Mouse (Mus musculus) kidney, adult 9 months (tissue): ENCODE measurements at regions not wholly inside any gene's neighbourhood (a gene's known extent, or its start where the extent isn't known, plus 50 kb on each side); places are given as distances from the start of the nearest gene placed in this dataset.

ENCODE experiments used
- DNase-seq: peaks from one replicate; pipeline ENCODE4 v3.0.0; 2022

- DNase-seq, result no peak
Observed at GRCm38 (mm10) chr4:30776816-30777442, 1187.0 kb upstream of the Map3k7 start.

- no peak for DNase-seq
Observed at GRCm38 (mm10) chr4:30781649-30782048, 1182.2 kb upstream of the Map3k7 start.

- no peak for DNase-seq
Observed at GRCm38 (mm10) chr4:30789976-30790657, 1173.8 kb upstream of the Map3k7 start.

- DNase-seq, result no peak
Observed at GRCm38 (mm10) chr4:30809798-30810197, 1154.1 kb upstream of the Map3k7 start.

- no peak for DNase-seq
Observed at GRCm38 (mm10) chr4:30855361-30856056, 1108.4 kb upstream of the Map3k7 start.

GRCm38 (mm10) chr4:30904966-30905365 is 1058.9 kb upstream of the Map3k7 start:
- no peak for DNase-seq

- no peak for DNase-seq
Observed at GRCm38 (mm10) chr4:30922944-30923343, 1041.0 kb upstream of the Map3k7 start.

- DNase-seq, result no peak
Observed at GRCm38 (mm10) chr4:30932358-30932757, 1031.5 kb upstream of the Map3k7 start.

GRCm38 (mm10) chr4:30933030-30933987 is 1030.6 kb upstream of the Map3k7 start:
- no peak for DNase-seq

GRCm38 (mm10) chr4:30983611-30984010 is 980.3 kb upstream of the Map3k7 start:
- DNase-seq, result no peak

- no peak for DNase-seq
Observed at GRCm38 (mm10) chr4:31012006-31012405, 951.9 kb upstream of the Map3k7 start.

- no peak for DNase-seq
Observed at GRCm38 (mm10) chr4:31052077-31052677, 911.7 kb upstream of the Map3k7 start.

- no peak for DNase-seq
Observed at GRCm38 (mm10) chr4:31076236-31076635, 887.7 kb upstream of the Map3k7 start.

- no peak for DNase-seq
Observed at GRCm38 (mm10) chr4:31121586-31121985, 842.3 kb upstream of the Map3k7 start.

GRCm38 (mm10) chr4:31143166-31143565 is 820.7 kb upstream of the Map3k7 start:
- no peak for DNase-seq

- DNase-seq, result no peak
Observed at GRCm38 (mm10) chr4:31167431-31167830, 796.5 kb upstream of the Map3k7 start.

- no peak for DNase-seq
Observed at GRCm38 (mm10) chr4:31168357-31168756, 795.5 kb upstream of the Map3k7 start.

- no peak for DNase-seq
Observed at GRCm38 (mm10) chr4:31171190-31171589, 792.7 kb upstream of the Map3k7 start.

GRCm38 (mm10) chr4:31197852-31198251 is 766.0 kb upstream of the Map3k7 start:
- no peak for DNase-seq

GRCm38 (mm10) chr4:31203286-31203685 is 760.6 kb upstream of the Map3k7 start:
- no peak for DNase-seq

GRCm38 (mm10) chr4:31205332-31205970 is 758.4 kb upstream of the Map3k7 start:
- DNase-seq, result no peak

GRCm38 (mm10) chr4:31225741-31226140 is 738.2 kb upstream of the Map3k7 start:
- DNase-seq, result no peak
